Mouse (Mus musculus) small intestine, adult 2 months (tissue): ENCODE results near the gene Ddb1. TPM values are rescaled to one million over a fixed set of nuclear protein-coding genes. Genes with fewer than 3 reads are reported as not detected.
A peak's percentile ranks its signal among the peaks of the same experiment; 100 is the strongest.

Experiments
- H3K27ac ChIP-seq: fragments of 200-500 bp; 2 replicates; pipeline ENCODE4 v1.5.1; 2012; ENCODE audit warnings: low read depth, low read length, control low read depth, inconsistent platforms; ENCODE audit not compliant: insufficient read depth
- H3K27me3 ChIP-seq: fragments of 200-500 bp; 2 replicates; pipeline ENCODE4 v1.6.1; 2012; ENCODE audit warnings: mild to moderate bottlenecking, moderate library complexity, low read length, inconsistent platforms; ENCODE audit not compliant: control insufficient read depth, insufficient read depth
- H3K36me3 ChIP-seq: fragments of 200-500 bp; 2 replicates; pipeline ENCODE4 v1.6.1; 2012; ENCODE audit warnings: mild to moderate bottlenecking, low read length, control low read depth, inconsistent platforms; ENCODE audit not compliant: control insufficient read depth, insufficient read depth
- H3K4me1 ChIP-seq: fragments of 200-500 bp; 2 replicates; pipeline ENCODE4 v1.6.1; 2012; ENCODE audit warnings: low read length, inconsistent platforms, mixed read lengths; ENCODE audit not compliant: control insufficient read depth, insufficient read depth, insufficient read length
- H3K4me3 ChIP-seq: fragments of 200-500 bp; 2 replicates; pipeline ENCODE4 v1.5.1; 2012; ENCODE audit warnings: low read depth, mild to moderate bottlenecking, control low read depth, inconsistent platforms, low read length, moderate library complexity
- CTCF ChIP-seq: fragments of 200-500 bp; IDR thresholded peaks from 2 replicates; pipeline ENCODE4 v1.5.1; 2012; ENCODE audit warnings: low read depth, mild to moderate bottlenecking, control low read depth, inconsistent platforms, low read length, moderate library complexity, mixed read lengths; ENCODE audit not compliant: insufficient replicate concordance, insufficient read length; ENCODE audit errors: extremely low read depth
- POLR2A ChIP-seq: fragments of 200-500 bp; IDR thresholded peaks from 2 replicates; pipeline ENCODE4 v1.6.1; 2012; ENCODE audit warnings: low read depth, mild to moderate bottlenecking, control low read depth, inconsistent platforms, low read length, moderate library complexity
- WGBS: fragments of 180-500 bp; shearing (Covaris S2); methylation state at CpG from one replicate; pipeline ENCODE4 v1.1.7; 2018; 5-methylcytosine and 5-hydroxymethylcytosine counted together
- polyA plus RNA-seq: library from polyadenylated mRNA; depleted of rRNA; stranded (reverse); fragments of >200 nt; gene quantifications from 2 replicates; pipeline ENCODE4 v1.2.3, GENCODE M21; 2012

The Ddb1 gene
- polyA plus RNA-seq, 1 experiment = 57.2 TPM

- H3K27ac ChIP-seq = no peak overlapping the region
- TF ChIP-seq POLR2A (no peak), CTCF (no peak)
Observed at GRCm38 (mm10) chr19:10591659-10592377, 13.3 kb upstream of the Ddb1 start.

DNA sequence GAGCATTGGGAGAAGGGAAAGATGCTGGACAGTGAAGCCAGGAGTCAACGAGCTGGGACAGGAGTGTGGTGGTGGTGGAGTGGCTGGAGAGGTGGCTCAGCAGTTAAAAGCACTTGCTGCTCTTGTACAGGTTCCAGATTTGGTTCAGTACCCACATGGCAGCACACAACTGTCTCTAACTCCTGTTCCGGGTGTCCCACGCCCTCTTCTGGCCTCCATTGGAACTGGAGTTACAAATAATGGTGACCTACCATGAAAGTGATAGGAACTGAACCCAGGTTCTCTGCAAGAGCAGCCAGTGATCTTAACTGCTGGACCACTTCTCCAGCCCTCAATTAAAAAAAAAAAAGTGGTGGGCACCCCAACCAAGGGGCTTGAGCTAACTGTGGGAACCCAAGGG is 6.9 kb upstream of the Ddb1 start:
- Histone ChIP-seq H3K36me3 (peaks cover 76% of the 10 kb centered on the region), H3K27me3 (no peaks in the 10 kb centered on the region), H3K4me1 (peaks cover 3% of the 10 kb centered on the region), H3K27ac (no peak overlapping the region), H3K4me3 (no peak overlapping the region)
- TF ChIP-seq POLR2A (no peak), CTCF (peak; percentile 42; the same call in 1 of the 2 replicates)
- 30% methylated on average over 3 of the region's 3 CpGs for WGBS

More at GRCm38 (mm10) chr19:10591659-10592377, 13.3 kb upstream of the Ddb1 start:
- Histone ChIP-seq H3K4me3 (no peak overlapping the region), H3K27me3 (no peaks in the 10 kb centered on the region), H3K36me3 (peaks cover 61% of the 10 kb centered on the region), H3K4me1 (no peaks in the 10 kb centered on the region)
- WGBS = 80% methylated on average over 6 of the region's 6 CpGs

DNA sequence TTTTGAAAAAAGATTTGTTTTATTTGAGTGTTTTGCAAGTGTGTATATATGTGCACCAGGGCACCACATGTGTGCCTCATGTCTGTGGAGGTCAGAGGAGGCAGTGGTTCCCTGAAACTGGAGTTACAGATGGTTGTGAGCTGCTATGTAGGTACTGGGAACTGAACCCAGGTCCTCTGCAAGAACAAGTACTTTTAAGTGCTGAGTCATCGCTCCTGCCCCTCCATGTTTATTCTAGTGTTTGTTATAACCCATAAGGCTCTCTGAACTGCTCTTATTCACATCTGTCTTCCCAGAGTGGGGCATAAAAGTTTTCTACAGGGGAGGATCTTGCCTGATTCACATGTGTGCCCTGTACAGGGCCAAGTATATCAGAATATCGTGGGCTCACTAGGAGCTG is 5.5 kb upstream of the Ddb1 start:
- 93% methylated on average over 2 of the region's 2 CpGs for WGBS
- no peak overlapping the region for H3K27ac ChIP-seq
- no peaks in the 10 kb centered on the region for H3K27me3 ChIP-seq
- H3K4me3 ChIP-seq = no peak overlapping the region
- H3K36me3 ChIP-seq = peaks cover 61% of the 10 kb centered on the region
- no peak for TF ChIP-seq CTCF
- TF ChIP-seq POLR2A = no peak
- H3K4me1 ChIP-seq = peaks cover 5% of the 10 kb centered on the region

DNA sequence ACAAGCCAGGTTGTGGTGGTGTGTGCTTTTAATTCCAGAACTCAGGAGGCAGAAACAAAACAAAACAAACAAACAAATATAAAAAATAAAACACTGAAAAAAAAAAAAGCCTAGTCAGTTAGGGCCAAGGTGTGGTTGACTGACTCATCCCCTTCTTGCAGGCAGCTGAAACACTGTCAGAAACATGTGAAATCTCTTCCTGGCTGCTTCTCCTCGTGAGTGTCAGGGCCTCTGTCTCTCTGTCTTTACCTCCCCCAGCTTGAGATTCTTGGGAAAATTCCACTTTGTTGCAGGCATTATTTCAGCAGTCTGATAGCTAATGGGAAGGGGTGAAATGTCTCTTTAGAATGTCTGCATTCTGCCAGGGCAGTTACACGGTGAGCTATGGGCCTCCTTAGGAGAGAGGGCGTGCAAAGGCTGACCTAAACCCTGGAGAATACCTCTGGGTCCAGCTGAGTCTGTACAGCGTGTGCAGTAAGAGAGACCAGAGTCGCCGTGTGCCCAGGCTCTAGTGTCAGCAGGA is 2.8 kb upstream of the Ddb1 start:
- 5% methylated on average over 6 of the region's 6 CpGs for WGBS
- no peak for TF ChIP-seq CTCF
- no peak for TF ChIP-seq POLR2A
- H3K4me3 ChIP-seq = peak overlapping the region; percentile 64

DNA sequence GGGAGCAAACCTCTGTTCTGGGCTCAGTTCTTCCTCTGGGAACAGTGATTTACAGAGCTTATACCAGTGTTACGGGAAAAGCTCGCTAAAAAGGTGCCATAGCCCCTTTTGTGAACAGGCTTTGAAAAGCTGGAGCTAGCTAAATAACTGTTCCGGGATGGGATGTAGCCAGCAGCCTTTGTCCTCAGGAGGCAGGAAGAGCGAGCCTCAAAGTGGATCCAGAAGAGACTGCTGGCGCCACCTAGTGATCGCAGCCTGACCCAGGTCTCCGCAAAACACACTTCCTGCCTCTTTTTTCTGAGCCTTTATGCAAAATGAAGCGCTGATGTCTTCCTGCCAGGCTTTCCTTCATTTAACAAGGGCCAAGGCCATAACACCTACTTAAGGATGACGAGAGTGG is 2.3 kb upstream of the Ddb1 start:
- H3K36me3 ChIP-seq = peaks cover 35% of the 10 kb centered on the region
- TF ChIP-seq CTCF (peak; percentile 91), POLR2A (peak; percentile 29; the same call in 1 of the 2 replicates)
- H3K4me1 ChIP-seq = peaks cover 10% of the 10 kb centered on the region
- peak overlapping the region; percentile 64 for H3K4me3 ChIP-seq
- 2% methylated on average over 9 of the region's 9 CpGs for WGBS
- H3K27me3 ChIP-seq = no peaks in the 10 kb centered on the region
- peak overlapping the region; percentile 98 for H3K27ac ChIP-seq

More for the DNA sequence above, 2.8 kb upstream of the Ddb1 start:
- no peaks in the 10 kb centered on the region for H3K27me3 ChIP-seq
- peaks cover 10% of the 10 kb centered on the region for H3K4me1 ChIP-seq
- H3K36me3 ChIP-seq = peaks cover 36% of the 10 kb centered on the region
- peak overlapping the region; percentile 74 for H3K27ac ChIP-seq

GRCm38 (mm10) chr19:10603660-10604523 is 1.2 kb upstream of the Ddb1 start:
- TF ChIP-seq CTCF (no peak), POLR2A (peak; percentile 83)
- Histone ChIP-seq H3K36me3 (peaks cover 37% of the 10 kb centered on the region), H3K27me3 (no peaks in the 10 kb centered on the region), H3K4me1 (peaks cover 10% of the 10 kb centered on the region), H3K4me3 (peak overlapping the region; percentile 82), H3K27ac (peak overlapping the region; percentile 98)
- WGBS = 35% methylated on average over 18 of the region's 18 CpGs
